Mouse (Mus musculus): ENCODE results near the gene Stmn1. TPM values are rescaled to one million over a fixed set of nuclear protein-coding genes. Genes with fewer than 3 reads are reported as not detected.

Gene Stmn1
- polyA plus RNA-seq (2015; fragmentation: Nextera tagmentation; extraction: Ambion mirVana): 6,579 and 6,954 TPM in 2 replicates

DNA sequence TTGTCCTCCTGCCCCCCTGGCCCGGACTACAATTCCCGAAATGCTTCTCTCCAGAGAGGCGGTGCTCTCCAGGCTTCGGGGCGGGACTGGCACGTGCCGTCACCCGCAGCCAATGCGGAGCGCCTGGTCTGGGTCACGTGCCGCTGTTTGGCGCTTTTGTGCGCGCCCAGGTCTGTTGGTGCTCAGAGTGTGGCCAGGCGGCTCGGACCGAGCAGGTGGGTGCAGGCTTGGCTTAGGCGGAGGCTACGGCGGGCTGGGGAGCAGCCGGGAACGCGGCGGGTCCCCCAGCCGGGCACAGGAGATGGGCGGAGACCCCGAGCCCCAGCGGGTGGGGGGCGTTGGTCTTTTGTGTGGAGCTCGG, at the start of gene Stmn1:
Gene Stmn1 (plus strand): TSS at position 106 of the 361 bp plus-strand sequence.
- H3K27me3 ChIP-seq: no peaks in the 10 kb centered on the region
- H3K4me1 ChIP-seq: peaks cover 44% of the 10 kb centered on the region
- H3K4me2 ChIP-seq: peak within 1 kb of the TSS; percentile 92
- H3K9me3 ChIP-seq (replicated peaks): no peaks in the 10 kb centered on the region
- H3K36me3 ChIP-seq (ENCODE audit: poor library complexity, severe bottlenecking): peaks cover 24% of the 10 kb centered on the region
- peak within 1 kb of the TSS; percentile 99 for H3K27ac ChIP-seq
- WGBS: under 1% methylated on average over 31 of the region's 31 CpGs
- peak within 1 kb of the TSS; percentile 98 for H3K9ac ChIP-seq
- ATAC-seq: peak; percentile 96
- H3K4me3 ChIP-seq: peak within 1 kb of the TSS; percentile 96

DNA sequence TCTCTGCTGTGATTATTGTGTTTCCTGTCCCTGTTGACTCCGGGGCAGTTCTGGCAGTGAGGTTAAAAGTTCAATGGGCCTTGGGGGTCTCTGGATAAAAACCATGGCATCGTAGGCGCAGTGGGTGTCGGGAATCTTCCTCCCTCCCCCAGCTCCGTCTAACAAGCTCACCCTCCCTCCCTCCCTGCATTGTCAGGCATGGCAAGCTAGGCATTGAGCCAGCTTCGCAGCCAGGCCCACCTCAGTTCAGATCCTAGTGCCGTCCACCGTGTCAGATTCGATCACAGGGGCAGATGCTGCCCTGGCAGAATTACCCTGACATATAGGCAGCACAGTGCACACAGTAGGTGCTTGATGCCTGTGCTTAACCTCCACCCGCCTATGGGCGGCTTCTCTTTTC, 46.1 kb upstream of the Stmn1 start:
- ATAC-seq: no peak

DNA sequence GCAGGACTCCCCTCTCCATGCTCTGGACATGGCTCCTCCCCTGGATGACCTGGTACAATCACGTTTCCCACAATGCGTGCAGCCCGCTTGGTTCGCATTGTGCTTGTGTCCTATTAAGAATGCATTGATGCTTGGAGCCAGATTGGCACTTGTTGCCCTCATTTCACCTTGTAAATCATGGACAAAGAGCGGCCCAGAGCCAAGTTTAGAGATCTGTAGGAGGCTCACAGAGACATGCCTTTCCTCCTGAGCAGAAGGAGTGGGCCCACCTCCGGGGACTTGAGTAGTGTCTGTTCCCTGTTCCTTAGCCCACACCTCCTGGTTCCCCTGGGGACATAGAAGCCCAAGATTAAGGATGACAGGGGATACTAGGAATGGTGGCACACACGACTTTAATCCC, 44.2 kb upstream of the Stmn1 start:
- no peak overlapping the region for H3K27ac ChIP-seq
- H3K4me1 ChIP-seq: no peaks in the 10 kb centered on the region
- no peaks in the 10 kb centered on the region for H3K36me3 ChIP-seq (ENCODE audit: poor library complexity, severe bottlenecking)
- H3K4me2 ChIP-seq: no peak overlapping the region
- H3K9ac ChIP-seq: no peak overlapping the region
- 83% methylated on average over 7 of the region's 7 CpGs for WGBS
- no peaks in the 10 kb centered on the region for H3K27me3 ChIP-seq
- no peaks in the 10 kb centered on the region for H3K9me3 ChIP-seq (replicated peaks)
- no peak for ATAC-seq
- H3K4me3 ChIP-seq: no peak overlapping the region

More for the DNA sequence above, 46.1 kb upstream of the Stmn1 start:
- 67% methylated on average over 11 of the region's 11 CpGs for WGBS
- H3K4me3 ChIP-seq: no peak overlapping the region
- H3K9me3 ChIP-seq (replicated peaks): no peaks in the 10 kb centered on the region
- peaks cover 11% of the 10 kb centered on the region; the same call in 1 of the 2 replicates for H3K36me3 ChIP-seq (ENCODE audit: poor library complexity, severe bottlenecking)
- no peak overlapping the region for H3K27ac ChIP-seq
- H3K4me1 ChIP-seq: no peaks in the 10 kb centered on the region
- no peak overlapping the region for H3K9ac ChIP-seq
- H3K27me3 ChIP-seq: no peaks in the 10 kb centered on the region
- H3K4me2 ChIP-seq: no peak overlapping the region

DNA sequence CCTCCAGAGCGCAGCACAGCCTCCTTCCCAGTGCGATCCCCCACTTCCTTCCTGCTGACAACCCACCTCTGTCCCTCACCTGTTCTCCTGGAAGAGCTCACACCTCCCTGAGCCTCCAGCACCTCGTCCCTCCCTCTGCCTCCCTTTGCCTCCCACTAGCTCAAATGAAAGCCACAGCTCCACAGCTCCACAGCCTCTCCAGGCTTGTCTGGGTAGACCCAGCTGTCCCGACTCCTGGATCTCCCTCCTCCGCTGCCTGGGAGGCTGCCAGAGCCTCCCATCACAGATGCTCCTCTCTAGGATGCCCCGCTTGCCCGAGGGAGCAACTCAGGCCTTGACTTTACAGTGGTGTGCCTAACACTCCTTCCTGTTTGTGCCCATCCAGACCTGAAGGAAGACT, 43.0 kb upstream of the Stmn1 start:
- H3K4me1 ChIP-seq: peaks cover 7% of the 10 kb centered on the region
- H3K9me3 ChIP-seq (replicated peaks): no peaks in the 10 kb centered on the region
- ATAC-seq: no peak
- WGBS: 81% methylated on average over 7 of the region's 7 CpGs
- H3K9ac ChIP-seq: no peak overlapping the region
- H3K4me3 ChIP-seq: no peak overlapping the region
- no peaks in the 10 kb centered on the region for H3K27me3 ChIP-seq
- H3K4me2 ChIP-seq: no peak overlapping the region
- H3K36me3 ChIP-seq (ENCODE audit: poor library complexity, severe bottlenecking): no peaks in the 10 kb centered on the region
- 0 out of 2 replicates have a peak overlapping the region, but pooled peaks have one; percentile 25 for H3K27ac ChIP-seq

DNA sequence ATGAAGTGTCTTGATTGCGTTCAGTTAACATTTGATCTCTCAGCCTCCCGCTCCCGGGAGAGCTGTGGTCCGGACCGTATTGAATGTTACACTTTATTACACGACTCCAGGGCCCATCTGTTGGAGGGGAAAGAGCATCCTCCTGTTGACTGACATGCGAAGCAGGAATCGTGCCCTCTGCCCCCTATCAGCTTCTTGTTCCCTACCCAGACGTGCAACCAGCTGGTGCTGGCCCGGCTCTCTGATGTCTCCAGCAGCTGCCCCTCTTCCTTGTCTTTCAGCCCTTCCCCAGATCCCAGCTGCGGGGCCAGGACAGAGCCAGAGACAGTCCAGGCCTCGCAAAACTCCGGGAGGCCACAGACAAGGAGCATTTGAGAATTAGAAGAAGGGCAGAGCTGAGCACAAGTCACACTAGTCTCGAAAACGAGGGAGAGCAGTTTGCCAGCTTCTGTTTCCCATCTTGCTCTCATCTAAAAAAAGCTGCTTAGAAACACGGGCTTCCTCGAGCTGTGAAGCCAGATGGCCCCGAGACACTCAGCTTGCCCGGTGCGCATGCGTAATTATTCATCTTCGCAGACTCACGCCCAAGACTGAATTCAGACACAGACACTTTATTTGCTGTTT, 37.6 kb upstream of the Stmn1 start:
- Histone ChIP-seq H3K4me1 (peaks cover 26% of the 10 kb centered on the region), H3K27me3 (no peaks in the 10 kb centered on the region), H3K9ac (peak overlapping the region; percentile 48; the same call in 1 of the 2 replicates), H3K36me3 (ENCODE audit: poor library complexity, severe bottlenecking) (no peaks in the 10 kb centered on the region), H3K27ac (peak overlapping the region; percentile 99), H3K4me2 (peak overlapping the region; percentile 46), H3K4me3 (no peak overlapping the region), H3K9me3 (replicated peaks) (no peaks in the 10 kb centered on the region)
- WGBS: 33% methylated on average over 23 of the region's 23 CpGs
- peak; percentile 86 for ATAC-seq

DNA sequence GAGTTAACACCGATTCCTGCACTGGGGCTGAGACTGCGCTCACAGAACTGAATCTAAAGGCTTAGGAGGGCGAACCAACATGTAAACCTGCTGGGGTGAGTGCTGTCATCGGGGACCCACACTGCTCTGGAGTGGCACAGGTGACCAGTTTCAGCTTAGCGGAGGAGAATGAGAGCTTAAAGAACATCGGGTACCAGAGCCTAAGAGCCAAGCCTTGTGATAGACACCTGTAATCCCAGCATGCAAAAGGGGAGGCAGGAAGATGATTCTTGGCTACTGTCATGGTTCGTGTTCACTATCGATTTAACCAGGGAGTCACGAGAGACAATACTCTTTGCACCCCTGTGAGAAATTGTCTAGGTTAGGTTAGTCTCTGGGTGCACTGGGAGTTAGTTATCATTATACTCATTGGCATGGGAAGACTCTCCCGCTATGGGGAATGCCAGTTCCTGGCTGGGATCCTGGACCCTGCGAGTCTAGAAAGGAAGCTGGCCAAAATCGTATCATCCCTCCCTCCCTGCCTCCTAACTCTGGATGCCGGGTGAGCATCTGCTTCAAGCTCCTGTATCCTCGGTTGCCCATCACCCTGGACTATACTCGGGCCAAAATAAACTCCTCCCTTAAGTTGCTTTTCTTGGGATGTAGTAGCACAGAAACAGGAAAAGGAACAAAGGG, 35.3 kb upstream of the Stmn1 start:
- Histone ChIP-seq H3K4me1 (peaks cover 26% of the 10 kb centered on the region), H3K36me3 (ENCODE audit: poor library complexity, severe bottlenecking) (no peaks in the 10 kb centered on the region), H3K27me3 (no peaks in the 10 kb centered on the region), H3K4me3 (no peak overlapping the region), H3K9me3 (replicated peaks) (no peaks in the 10 kb centered on the region), H3K27ac (no peak overlapping the region), H3K9ac (no peak overlapping the region), H3K4me2 (no peak overlapping the region)
- no peak for ATAC-seq
- 89% methylated on average over 15 of the region's 15 CpGs for WGBS

DNA sequence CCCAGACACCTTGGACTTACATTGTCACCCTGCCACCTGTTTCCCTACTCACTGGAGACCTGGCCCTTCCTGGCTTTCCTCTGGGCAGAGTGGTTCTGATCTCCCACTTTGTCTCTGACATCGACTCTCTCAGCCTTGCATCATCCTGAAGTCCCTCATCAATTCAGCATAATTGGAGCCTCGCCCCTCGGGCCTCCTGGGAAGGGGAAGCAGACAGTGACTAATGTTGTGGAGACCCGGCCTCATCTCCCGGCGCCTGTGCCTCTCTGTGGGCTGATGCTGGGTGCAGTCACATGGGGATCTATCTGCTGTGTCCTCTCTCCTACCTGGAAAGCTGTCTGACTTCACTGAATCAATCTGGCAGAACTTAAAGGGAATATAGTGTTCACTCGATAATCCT, 31.9 kb upstream of the Stmn1 start:
- H3K4me1 ChIP-seq: peaks cover 8% of the 10 kb centered on the region
- no peaks in the 10 kb centered on the region for H3K27me3 ChIP-seq
- H3K4me2 ChIP-seq: no peak overlapping the region
- H3K9ac ChIP-seq: no peak overlapping the region
- H3K9me3 ChIP-seq (replicated peaks): no peaks in the 10 kb centered on the region
- H3K4me3 ChIP-seq: no peak overlapping the region
- no peak for ATAC-seq
- WGBS: 56% methylated on average over 7 of the region's 7 CpGs
- no peaks in the 10 kb centered on the region for H3K36me3 ChIP-seq (ENCODE audit: poor library complexity, severe bottlenecking)
- no peak overlapping the region for H3K27ac ChIP-seq

DNA sequence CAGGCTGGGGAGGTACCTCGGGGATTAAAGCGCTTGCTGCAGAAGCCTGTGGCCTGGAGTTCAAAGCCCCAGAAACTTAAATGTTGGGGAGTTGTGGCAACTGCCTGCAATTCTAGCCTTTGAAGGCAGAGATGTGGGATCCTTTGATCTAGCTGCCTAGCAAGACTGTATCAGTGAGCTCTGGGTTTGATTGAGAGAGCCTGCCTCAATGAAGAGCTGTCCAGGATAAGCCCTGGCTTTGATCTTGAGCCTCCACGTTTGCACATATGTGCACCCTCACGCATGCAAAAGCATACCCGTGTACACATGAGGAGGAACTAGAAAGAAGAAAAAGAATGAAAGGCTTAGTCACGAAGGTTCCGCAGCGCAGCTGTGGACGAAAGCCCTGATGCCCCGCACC, 31.5 kb upstream of the Stmn1 start:
- ATAC-seq: no peak
- Histone ChIP-seq H3K9ac (no peak overlapping the region), H3K4me1 (peaks cover 5% of the 10 kb centered on the region; the same call in 1 of the 2 replicates), H3K9me3 (replicated peaks) (no peaks in the 10 kb centered on the region), H3K27ac (no peak overlapping the region), H3K4me2 (no peak overlapping the region), H3K4me3 (no peak overlapping the region), H3K36me3 (ENCODE audit: poor library complexity, severe bottlenecking) (no peaks in the 10 kb centered on the region), H3K27me3 (no peaks in the 10 kb centered on the region)
- WGBS: 70% methylated on average over 10 of the region's 10 CpGs

DNA sequence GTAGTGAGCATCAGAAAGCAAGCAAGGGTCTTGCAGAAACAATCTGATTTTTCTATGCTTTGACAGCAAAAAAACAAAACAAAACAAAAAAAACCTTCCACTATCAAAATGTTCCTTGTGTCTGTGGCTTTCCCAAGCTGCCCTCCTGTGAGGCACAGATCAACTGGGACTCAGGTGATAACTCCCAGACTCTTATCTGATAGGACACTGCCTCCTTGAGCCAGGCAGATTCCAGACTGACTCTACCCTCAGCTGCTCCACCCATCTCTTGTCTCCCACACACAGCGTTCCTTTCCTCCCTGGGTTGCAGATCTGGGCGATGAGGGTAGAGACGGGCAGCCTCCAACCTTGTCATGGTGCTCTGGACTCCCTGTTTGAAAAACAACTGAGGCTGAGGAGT, 29.0 kb upstream of the Stmn1 start:
- Histone ChIP-seq H3K27me3 (no peaks in the 10 kb centered on the region), H3K27ac (no peak overlapping the region), H3K9me3 (replicated peaks) (no peaks in the 10 kb centered on the region), H3K4me3 (no peak overlapping the region), H3K36me3 (ENCODE audit: poor library complexity, severe bottlenecking) (no peaks in the 10 kb centered on the region), H3K4me1 (no peaks in the 10 kb centered on the region), H3K9ac (no peak overlapping the region), H3K4me2 (no peak overlapping the region)
- ATAC-seq: no peak
- 82% methylated on average over 3 of the region's 3 CpGs for WGBS

DNA sequence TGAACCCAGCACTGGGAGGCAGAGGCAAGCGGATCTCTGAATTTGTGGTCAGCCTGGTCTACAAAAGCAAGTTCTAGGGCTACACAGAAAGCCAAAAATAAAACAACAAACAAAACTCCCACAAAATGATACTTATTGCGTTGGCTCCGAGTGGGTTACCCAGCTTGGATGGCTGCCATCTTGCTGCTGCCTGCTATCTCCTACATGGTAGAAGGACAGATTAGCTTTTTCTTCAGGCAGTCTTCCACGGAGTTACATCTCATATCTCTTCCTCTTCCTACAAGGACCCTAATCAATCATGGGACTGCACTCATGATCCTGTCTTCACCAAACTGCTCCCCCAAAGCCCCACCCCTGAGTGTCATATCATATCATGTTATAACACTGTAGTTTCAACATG, 28.2 kb upstream of the Stmn1 start:
- Histone ChIP-seq H3K4me3 (no peak overlapping the region), H3K4me1 (no peaks in the 10 kb centered on the region), H3K27me3 (no peaks in the 10 kb centered on the region), H3K36me3 (ENCODE audit: poor library complexity, severe bottlenecking) (no peaks in the 10 kb centered on the region), H3K4me2 (no peak overlapping the region), H3K9me3 (replicated peaks) (no peaks in the 10 kb centered on the region), H3K27ac (no peak overlapping the region), H3K9ac (no peak overlapping the region)
- no peak for ATAC-seq
- WGBS: 93% methylated on average over 4 of the region's 4 CpGs

DNA sequence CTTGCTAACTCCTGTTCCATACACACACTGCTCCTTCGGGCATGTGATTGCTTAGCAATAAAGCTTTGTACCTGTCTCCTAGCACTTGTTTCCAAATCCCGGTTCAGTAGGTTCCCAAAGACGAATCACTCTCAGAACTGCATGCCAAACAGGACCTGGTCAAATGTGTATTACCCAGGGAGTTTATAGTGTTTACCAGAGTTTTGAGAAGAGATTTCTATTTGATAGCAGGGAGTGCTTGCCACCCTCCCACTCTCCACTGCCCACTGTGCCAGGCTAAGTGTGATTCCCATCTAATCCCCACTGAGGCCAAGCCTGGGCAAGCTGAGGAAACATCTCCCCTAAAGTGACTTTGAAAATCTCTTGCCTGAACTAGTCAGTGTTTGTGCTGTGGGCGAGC, 25.9 kb upstream of the Stmn1 start:
- Histone ChIP-seq H3K4me3 (no peak overlapping the region), H3K4me2 (no peak overlapping the region), H3K9me3 (replicated peaks) (no peaks in the 10 kb centered on the region), H3K27me3 (no peaks in the 10 kb centered on the region), H3K4me1 (peaks cover 9% of the 10 kb centered on the region; the same call in 1 of the 2 replicates), H3K27ac (no peak overlapping the region), H3K9ac (no peak overlapping the region), H3K36me3 (ENCODE audit: poor library complexity, severe bottlenecking) (no peaks in the 10 kb centered on the region)
- WGBS: 91% methylated on average over 4 of the region's 4 CpGs
- no peak for ATAC-seq

DNA sequence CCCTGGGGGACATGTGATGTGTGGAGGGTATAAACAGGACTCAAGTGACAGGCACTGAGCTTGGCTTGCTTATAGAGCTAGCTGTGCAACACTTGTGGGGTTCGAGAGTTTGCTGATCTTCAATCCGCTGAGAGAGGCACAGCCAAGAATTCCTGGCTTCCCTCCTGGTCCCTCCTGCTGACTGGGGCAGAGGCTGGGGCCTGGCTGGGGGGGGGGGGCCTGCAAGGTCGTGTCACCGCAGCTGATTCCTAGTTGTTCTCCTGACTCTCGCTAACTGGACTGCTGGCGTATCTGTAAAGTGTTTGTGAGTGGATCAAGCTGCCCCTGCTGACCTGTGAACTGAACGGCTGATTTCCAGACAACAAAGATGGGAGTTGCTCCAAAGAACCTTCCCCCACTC, 24.5 kb upstream of the Stmn1 start:
- 48% methylated on average over 7 of the region's 7 CpGs for whole genome bisulfite sequencing
- Histone ChIP-seq H3K36me3 (ENCODE audit: poor library complexity, severe bottlenecking) (no peaks in the 10 kb centered on the region), H3K27ac (no peak overlapping the region), H3K4me1 (peaks cover 17% of the 10 kb centered on the region), H3K9me3 (replicated peaks) (no peaks in the 10 kb centered on the region), H3K27me3 (no peaks in the 10 kb centered on the region), H3K9ac (no peak overlapping the region), H3K4me3 (no peak overlapping the region), H3K4me2 (no peak overlapping the region)
- no peak for ATAC-seq

DNA sequence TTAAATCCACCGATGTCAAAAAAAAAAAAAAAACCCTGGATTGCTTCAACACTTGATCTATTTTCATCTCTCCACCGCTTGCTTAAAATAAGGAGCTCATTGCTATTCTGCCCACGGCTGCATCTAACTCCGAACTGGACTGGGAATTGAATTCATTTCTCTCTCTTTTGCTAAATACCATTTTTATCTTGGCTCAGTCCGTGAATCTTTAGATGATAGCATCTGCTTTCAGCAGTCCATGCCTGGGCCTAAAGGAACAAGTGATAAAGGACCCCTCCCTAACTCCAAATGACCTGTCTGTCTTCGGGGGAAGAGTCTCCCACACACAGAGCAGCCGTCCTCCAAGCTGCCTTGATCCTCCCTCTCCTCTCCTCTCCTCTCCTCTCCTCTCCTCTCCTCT, 23.2 kb upstream of the Stmn1 start:
- no peak overlapping the region for H3K4me2 ChIP-seq
- peaks cover 31% of the 10 kb centered on the region for H3K4me1 ChIP-seq
- H3K27me3 ChIP-seq: no peaks in the 10 kb centered on the region
- H3K4me3 ChIP-seq: no peak overlapping the region
- peak overlapping the region; percentile 49 for H3K27ac ChIP-seq
- 70% methylated on average over 7 of the region's 7 CpGs for WGBS
- no peaks in the 10 kb centered on the region for H3K9me3 ChIP-seq (replicated peaks)
- H3K9ac ChIP-seq: no peak overlapping the region
- ATAC-seq: no peak
- H3K36me3 ChIP-seq (ENCODE audit: poor library complexity, severe bottlenecking): no peaks in the 10 kb centered on the region
